Mouse (Mus musculus) hindbrain, embryonic 13.5 days (tissue): ENCODE measurements around the gene Olfr433. TPM values are rescaled to one million over a fixed set of nuclear protein-coding genes. Genes with fewer than 3 reads are reported as not detected.
"Not testable (repeated sequence)": the region's sequence is repeated elsewhere in the genome, so short reads cannot be mapped to it uniquely, and the experiment has no call there.

Source experiments
- ATAC-seq: fragments of 200-750 bp; cut with Nextera tagmentation; 2 replicates; pipeline ENCODE4 v1.8.0; 2017; ENCODE audit warnings: moderate TSS enrichment; ENCODE audit not compliant: low FRiP score
- H3K27ac ChIP-seq: fragments of 300-500 bp; sonication (generic); 2 replicates; pipeline ENCODE4 v1.5.1; 2015; ENCODE audit warnings: inconsistent platforms, mild to moderate bottlenecking, moderate library complexity
- H3K27me3 ChIP-seq: fragments of 300-500 bp; sonication (generic); 2 replicates; pipeline ENCODE4 v1.6.1; 2015; ENCODE audit warnings: mild to moderate bottlenecking, inconsistent platforms
- H3K36me3 ChIP-seq: fragments of 300-500 bp; sonication (generic); 2 replicates; pipeline ENCODE4 v1.6.1; 2015; ENCODE audit warnings: mild to moderate bottlenecking, inconsistent platforms
- H3K4me1 ChIP-seq: fragments of 300-500 bp; sonication (generic); replicated peaks from 2 replicates; pipeline ENCODE4 v1.6.1; 2015; ENCODE audit warnings: inconsistent platforms
- H3K4me2 ChIP-seq: fragments of 300-500 bp; sonication (generic); 2 replicates; pipeline ENCODE4 v1.6.1; 2015; ENCODE audit warnings: inconsistent platforms, mild to moderate bottlenecking, moderate library complexity
- H3K4me3 ChIP-seq: fragments of 300-500 bp; sonication (generic); 2 replicates; pipeline ENCODE4 v1.5.1; 2015; ENCODE audit warnings: mild to moderate bottlenecking, inconsistent platforms
- H3K9ac ChIP-seq: fragments of 300-500 bp; sonication (generic); 2 replicates; pipeline ENCODE4 v1.6.1; 2015; ENCODE audit warnings: mild to moderate bottlenecking, inconsistent platforms
- H3K9me3 ChIP-seq: fragments of 300-500 bp; sonication (generic); 2 replicates; pipeline ENCODE4 v1.6.1; 2016; ENCODE audit warnings: inconsistent platforms
- WGBS: fragments of 180-500 bp; shearing (Covaris S2); methylation state at CpG from one replicate; pipeline ENCODE4 v1.1.7; 2015; 5-methylcytosine and 5-hydroxymethylcytosine counted together
- polyA plus RNA-seq: library from polyadenylated mRNA; unstranded; fragments of >200 nt; fragmentation: Nextera tagmentation; extraction: Ambion mirVana; gene quantifications from 2 replicates; pipeline ENCODE4 v1.2.1, GENCODE M21; 2015

The Olfr433 gene
- not detected in 2 replicates for polyA plus RNA-seq

DNA sequence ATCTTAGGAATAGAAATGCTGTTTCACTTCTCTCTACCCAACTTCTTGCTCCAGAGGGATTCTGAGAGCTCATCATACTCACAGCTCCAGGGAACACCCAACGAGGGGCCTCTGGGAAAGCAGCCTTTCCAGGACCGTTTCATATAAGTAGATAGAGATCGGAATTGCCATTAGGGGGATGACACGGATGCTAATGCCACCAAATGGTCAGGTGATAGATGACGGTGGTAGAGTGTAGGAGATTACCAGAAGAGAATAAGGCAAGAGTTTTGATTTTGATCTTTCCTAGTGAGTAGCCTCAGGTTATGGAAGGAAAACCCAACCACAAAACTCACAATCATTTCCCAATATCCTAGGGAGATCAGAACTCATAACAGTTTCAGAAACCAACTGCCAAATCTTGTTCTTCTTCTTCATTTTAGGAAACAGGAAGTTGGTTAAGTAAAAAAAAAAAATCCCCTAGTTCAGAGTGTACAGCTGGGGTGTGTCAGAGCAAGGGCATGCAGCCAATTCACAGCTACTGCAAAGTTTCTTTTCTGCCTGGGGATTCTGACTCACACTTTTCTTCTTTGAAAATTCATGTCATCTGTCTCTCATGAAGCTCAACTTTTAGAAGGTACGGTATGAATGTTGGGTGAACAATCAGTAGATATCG is at the start of gene Olfr433:
Gene Olfr433 (plus strand): TSS at position 183 of the 655 bp plus-strand sequence.
- Histone ChIP-seq H3K4me3 (no peak within 1 kb of the TSS), H3K4me2 (no peak within 1 kb of the TSS), H3K27me3 (no peaks in the 10 kb centered on the region), H3K9me3 (no peaks in the 10 kb centered on the region), H3K36me3 (no peaks in the 10 kb centered on the region), H3K4me1 (no peaks in the 10 kb centered on the region), H3K9ac (no peak within 1 kb of the TSS), H3K27ac (no peak within 1 kb of the TSS)
- 85% methylated on average over 7 of the region's 7 CpGs for WGBS
- no peak for ATAC-seq

DNA sequence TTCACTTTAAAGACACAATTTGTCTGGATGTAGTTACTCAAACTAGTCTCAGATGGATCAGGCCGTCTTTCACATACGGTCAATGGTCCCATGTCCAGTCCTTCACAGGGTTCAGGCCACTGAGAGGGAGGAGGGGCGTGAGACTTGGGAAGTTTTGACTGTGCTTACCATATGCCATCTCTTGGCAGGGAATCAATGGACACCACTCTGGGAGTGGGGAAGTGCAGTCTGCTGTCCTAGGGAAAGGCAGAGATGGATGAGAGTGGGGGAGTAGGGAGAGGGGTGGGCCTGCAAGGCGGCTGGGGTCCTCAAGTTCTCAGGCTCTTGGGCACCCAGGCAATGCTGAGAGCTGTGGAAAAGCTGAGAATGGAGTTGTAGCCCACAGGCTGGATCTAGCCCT is 45.5 kb upstream of the Olfr433 start:
- no peak for ATAC-seq
- Histone ChIP-seq H3K27me3 (no peaks in the 10 kb centered on the region), H3K36me3 (no peaks in the 10 kb centered on the region), H3K9ac (no peak overlapping the region), H3K9me3 (no peaks in the 10 kb centered on the region), H3K4me1 (no peaks in the 10 kb centered on the region), H3K4me2 (no peak overlapping the region), H3K4me3 (no peak overlapping the region), H3K27ac (no peak overlapping the region)
- WGBS, result 83% methylated on average over 4 of the region's 4 CpGs

DNA sequence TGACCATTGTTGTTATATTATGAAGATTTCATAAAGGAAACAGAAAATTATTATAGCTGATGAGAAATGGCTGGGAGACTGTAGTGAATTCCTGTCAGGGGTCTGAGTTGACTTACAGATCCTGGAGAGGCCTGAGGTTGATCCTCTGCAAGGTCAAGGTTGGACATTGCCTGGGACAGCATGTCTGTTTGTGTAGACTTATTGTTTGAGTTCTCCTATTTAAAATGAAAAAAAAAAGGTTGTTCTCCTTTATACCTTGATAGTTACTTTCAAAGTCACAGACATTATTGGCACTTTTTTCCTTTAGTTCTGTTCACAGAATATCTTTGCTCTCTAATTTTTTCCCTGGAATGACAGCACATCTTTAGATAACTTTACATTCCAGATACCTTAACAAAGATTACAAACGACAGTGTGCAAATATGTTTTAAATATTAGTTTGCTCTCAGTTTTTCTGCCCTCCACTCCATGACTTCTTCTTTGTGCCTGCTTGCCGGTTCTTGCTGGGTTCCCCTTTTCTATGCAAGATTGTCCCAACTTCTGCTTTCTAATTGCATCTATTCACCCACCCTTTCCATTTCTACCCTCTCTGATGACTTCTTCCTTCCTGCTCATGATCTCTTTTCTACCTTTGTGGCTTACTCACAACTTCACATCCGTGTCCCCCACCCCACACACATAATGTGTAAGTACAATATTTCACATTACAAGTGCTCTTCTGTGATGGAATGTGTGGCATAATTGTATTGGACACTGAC is 36.0 kb upstream of the Olfr433 start:
- H3K4me1 ChIP-seq, H3K9ac ChIP-seq, H3K4me3 ChIP-seq, H3K4me2 ChIP-seq, H3K9me3 ChIP-seq, H3K27ac ChIP-seq, ATAC-seq, H3K36me3 ChIP-seq, H3K27me3 ChIP-seq: not testable (repeated sequence)
- WGBS, result 93% methylated on average over 2 of the region's 3 CpGs

DNA sequence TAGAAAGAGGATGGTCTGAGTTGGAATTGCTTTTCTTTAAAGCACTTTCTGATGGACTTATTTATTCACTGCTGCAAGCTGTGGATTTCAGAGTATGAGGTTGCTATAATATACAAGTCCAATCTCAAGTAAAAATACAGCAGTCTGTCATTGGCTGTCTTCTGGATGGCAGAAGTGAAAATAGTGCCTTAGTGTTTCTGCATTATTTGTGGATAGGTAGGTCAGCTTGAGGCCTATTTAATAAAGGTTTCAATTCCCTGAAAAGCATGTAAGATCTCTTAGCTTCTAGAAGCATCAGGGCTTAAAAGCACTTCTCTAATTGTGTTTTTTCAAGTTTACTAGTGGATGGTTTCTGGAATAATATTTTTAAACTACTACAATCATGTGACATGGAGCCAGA is 33.5 kb upstream of the Olfr433 start:
- not testable (repeated sequence) for ATAC-seq, H3K4me3 ChIP-seq, H3K4me2 ChIP-seq, H3K9ac ChIP-seq, H3K4me1 ChIP-seq, H3K27me3 ChIP-seq, H3K36me3 ChIP-seq, H3K9me3 ChIP-seq, H3K27ac ChIP-seq

DNA sequence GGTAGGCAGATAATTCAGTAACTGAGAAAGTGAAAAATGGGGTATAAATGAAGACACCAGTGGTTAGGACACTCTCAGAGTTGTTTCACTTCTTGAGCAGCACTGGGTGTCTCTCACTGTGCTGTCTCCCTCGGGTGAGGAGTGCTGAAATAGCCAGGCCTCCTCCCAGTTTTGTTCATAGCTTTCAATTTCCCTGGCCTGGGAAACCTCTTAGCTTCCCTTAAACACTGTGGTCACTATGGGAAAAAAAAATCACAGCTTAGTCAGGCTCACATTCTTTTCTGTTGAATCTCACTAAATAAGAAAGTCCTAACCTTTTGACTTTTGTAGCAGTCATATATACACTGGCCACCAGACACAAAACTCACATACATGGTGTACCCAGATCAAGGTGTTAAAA is 8.8 kb upstream of the Olfr433 start, which contains the start of gene Ifi205:
Gene Ifi205 (minus strand): TSS at position 113 of the 400 bp plus-strand sequence.
- no peaks in the 10 kb centered on the region for H3K4me1 ChIP-seq
- no peaks in the 10 kb centered on the region for H3K9me3 ChIP-seq
- ATAC-seq, result no peak
- no peak within 1 kb of the TSS for H3K27ac ChIP-seq
- no peak within 1 kb of the TSS for H3K4me3 ChIP-seq
- no peaks in the 10 kb centered on the region for H3K27me3 ChIP-seq
- H3K9ac ChIP-seq, result no peak within 1 kb of the TSS
- 70% methylated on average over 1 of the region's 1 CpGs for WGBS
- H3K36me3 ChIP-seq, result no peaks in the 10 kb centered on the region
- H3K4me2 ChIP-seq, result no peak within 1 kb of the TSS

DNA sequence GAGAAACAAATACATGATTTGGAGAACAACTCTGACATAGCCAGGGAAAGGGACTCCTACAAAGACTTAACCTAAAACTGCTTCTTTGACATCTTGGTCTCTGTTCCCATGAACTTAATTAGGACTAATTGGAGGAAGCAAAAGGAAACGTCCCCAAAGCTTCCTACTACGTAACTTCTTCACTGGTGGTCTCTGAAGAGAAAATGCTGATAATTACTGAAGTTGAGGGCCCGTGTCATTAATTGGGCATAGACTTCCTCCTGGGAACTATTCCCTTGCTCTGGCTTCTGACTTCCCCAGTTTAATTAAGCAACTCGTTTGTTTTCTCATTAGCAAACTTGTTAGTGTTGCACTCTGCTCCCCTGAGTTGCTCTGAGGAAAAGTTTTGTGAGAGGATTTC is 4.7 kb upstream of the Olfr433 start:
- no peaks in the 10 kb centered on the region for H3K9me3 ChIP-seq
- 77% methylated on average over 4 of the region's 4 CpGs for WGBS
- no peak overlapping the region for H3K4me3 ChIP-seq
- H3K9ac ChIP-seq, result no peak overlapping the region
- no peaks in the 10 kb centered on the region for H3K36me3 ChIP-seq
- no peak for ATAC-seq
- H3K4me2 ChIP-seq, result no peak overlapping the region
- H3K4me1 ChIP-seq, result no peaks in the 10 kb centered on the region
- no peaks in the 10 kb centered on the region for H3K27me3 ChIP-seq
- no peak overlapping the region for H3K27ac ChIP-seq

DNA sequence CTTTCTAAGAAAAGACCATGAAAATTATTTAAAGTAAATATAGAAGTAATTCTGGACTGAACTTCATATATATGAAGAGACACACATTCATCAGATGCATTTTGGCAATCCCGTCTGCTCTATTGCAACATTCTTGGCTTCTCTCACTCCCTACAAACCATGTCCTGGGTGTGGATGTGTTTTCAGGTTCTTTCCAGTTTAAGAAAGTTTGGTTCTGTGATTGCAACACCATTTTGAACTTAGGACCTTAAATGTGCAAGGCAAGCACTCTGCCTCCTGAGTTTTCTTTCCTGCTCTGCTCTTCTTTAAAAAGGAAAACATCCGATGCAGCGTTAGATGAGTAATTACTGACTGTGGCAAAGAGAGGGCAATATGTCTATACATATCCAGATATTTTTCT is 2.0 kb upstream of the Olfr433 start:
- 85% methylated on average over 3 of the region's 3 CpGs for WGBS
- Histone ChIP-seq H3K4me3 (no peak overlapping the region), H3K27me3 (no peaks in the 10 kb centered on the region), H3K4me2 (no peak overlapping the region), H3K36me3 (no peaks in the 10 kb centered on the region), H3K9me3 (no peaks in the 10 kb centered on the region), H3K4me1 (no peaks in the 10 kb centered on the region), H3K27ac (no peak overlapping the region), H3K9ac (no peak overlapping the region)
- no peak for ATAC-seq

DNA sequence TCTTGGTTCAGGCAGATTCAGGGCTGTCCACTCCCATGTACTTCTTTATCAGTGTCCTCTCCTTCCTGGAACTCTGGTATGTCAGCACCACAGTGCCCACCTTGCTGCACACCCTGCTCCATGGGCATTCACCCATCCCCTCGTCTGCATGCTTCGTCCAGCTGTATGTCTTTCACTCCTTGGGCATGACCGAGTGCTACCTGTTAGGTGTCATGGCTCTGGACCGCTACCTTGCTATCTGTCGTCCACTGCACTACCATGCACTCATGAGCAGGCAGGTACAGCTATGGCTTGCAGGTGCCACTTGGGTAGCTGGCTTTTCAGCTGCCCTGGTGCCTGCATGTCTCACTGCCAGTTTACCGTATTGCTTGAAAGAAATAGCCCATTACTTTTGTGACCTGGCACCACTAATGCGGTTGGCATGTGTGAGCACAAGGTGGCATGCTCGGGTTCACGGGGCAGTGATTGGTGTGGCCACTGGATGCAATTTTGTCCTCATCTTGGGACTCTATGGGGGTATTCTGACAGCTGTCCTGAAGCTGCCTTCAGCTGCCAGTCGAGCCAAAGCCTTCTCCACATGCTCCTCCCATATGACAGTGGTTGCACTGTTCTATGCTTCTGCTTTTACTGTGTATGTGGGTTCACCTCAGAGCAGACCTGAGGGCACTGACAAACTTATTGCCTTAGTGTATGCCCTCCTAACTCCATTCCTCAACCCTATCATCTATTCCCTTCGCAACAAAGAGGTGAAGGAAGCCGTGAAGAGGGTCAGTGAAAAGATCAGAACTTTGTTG is 1.8 kb downstream of the Olfr433 start:
- H3K27me3 ChIP-seq, H3K9me3 ChIP-seq, H3K36me3 ChIP-seq, H3K4me3 ChIP-seq, H3K27ac ChIP-seq, H3K4me2 ChIP-seq, H3K4me1 ChIP-seq, ATAC-seq, H3K9ac ChIP-seq: not testable (repeated sequence)
- 91% methylated on average over 12 of the region's 12 CpGs for WGBS

DNA sequence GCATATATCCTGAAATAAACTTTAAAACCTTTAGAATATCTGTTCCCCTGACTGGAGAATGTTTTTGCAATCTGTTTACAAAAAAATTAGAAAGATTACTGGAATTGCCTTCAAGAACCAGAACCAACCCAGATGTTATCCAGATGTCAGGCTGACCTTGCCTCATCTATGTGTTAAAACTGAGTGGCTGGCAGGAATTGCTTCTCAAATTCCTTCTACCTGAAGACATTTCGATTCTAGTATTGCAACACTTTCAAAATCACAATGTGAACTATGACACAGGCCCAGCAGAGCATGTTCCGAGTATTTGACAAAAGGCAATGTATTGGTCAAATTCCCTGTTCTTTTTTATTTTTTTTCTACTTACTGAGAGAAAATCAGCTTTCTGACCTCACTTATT is 3.9 kb downstream of the Olfr433 start:
- H3K9me3 ChIP-seq, result no peaks in the 10 kb centered on the region
- H3K9ac ChIP-seq, result no peak overlapping the region
- ATAC-seq, result no peak
- H3K4me1 ChIP-seq, result no peaks in the 10 kb centered on the region
- no peak overlapping the region for H3K4me3 ChIP-seq
- no peaks in the 10 kb centered on the region for H3K36me3 ChIP-seq
- no peaks in the 10 kb centered on the region for H3K27me3 ChIP-seq
- H3K4me2 ChIP-seq, result no peak overlapping the region
- 86% methylated on average over 2 of the region's 2 CpGs for WGBS
- H3K27ac ChIP-seq, result no peak overlapping the region

DNA sequence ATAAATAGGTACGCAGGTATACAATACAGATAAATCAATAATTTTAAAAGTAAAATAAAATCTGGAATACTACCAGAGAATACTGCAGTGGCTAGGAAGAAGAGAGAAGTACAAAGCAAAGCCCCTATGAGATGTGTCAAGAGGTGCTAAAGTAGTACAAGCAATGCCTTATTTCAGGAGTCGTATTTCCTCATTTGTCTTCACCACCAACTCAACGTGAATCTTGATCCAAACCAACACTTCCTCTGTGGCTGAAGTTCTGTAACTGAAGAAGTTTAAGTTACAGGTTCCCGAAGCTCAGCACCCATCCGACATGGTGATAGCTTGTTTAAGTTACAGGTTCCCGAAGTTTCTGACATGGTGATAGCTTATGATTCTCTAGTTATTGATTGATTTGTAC is 7.7 kb downstream of the Olfr433 start:
- not testable (repeated sequence) for H3K4me3 ChIP-seq, H3K36me3 ChIP-seq, H3K4me1 ChIP-seq, H3K9me3 ChIP-seq, H3K27ac ChIP-seq, H3K4me2 ChIP-seq, H3K27me3 ChIP-seq, ATAC-seq, H3K9ac ChIP-seq
- WGBS, result 90% methylated on average over 6 of the region's 6 CpGs

DNA sequence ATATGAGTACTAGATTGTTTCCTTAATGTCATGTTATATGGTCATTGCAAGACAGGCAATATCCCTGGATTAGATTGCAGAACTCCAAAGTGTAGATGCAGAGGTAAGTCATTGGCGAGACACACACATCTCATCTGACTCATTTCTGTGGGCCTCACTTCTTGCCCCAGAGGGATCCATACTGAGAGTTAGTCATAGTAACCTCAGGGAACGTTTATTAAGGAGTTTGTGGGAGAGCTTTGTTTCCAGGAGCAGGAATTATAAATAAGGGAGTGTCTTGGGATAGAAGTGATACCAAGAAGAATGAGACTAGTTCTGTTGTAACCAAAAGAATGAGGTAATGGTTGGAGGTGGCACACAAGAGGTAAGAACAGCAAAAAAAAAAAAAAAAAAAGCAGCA is 8.4 kb downstream of the Olfr433 start, which contains the start of gene Olfr432:
Gene Olfr432 (plus strand): TSS at position 313 of the 400 bp plus-strand sequence.
- no peaks in the 10 kb centered on the region for H3K27me3 ChIP-seq
- H3K9ac ChIP-seq, result no peak within 1 kb of the TSS
- no peaks in the 10 kb centered on the region for H3K9me3 ChIP-seq
- WGBS, result 75% methylated on average over 2 of the region's 2 CpGs
- ATAC-seq, result no peak
- no peak within 1 kb of the TSS for H3K4me3 ChIP-seq
- H3K27ac ChIP-seq, result no peak within 1 kb of the TSS
- no peaks in the 10 kb centered on the region for H3K36me3 ChIP-seq
- no peak within 1 kb of the TSS for H3K4me2 ChIP-seq
- H3K4me1 ChIP-seq, result no peaks in the 10 kb centered on the region

DNA sequence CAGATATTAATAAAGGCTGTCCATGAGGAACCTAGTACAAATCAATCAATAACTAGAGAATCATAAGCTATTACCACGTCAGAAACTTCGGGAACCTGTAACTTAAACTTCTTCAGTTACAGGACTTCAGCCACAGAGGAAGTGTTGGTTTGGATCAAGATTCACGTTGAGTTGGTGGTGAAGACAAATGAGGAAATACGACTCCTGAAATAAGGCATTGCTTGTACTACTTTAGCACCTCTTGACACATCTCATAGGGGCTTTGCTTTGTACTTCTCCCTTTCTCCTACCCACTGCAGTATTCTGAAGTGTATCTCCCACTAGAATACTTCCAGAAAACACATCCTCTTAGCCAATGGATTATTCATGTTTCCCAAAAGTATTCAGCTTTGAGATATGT is 8.9 kb downstream of the Olfr433 start:
- H3K27me3 ChIP-seq, ATAC-seq, H3K9me3 ChIP-seq, H3K9ac ChIP-seq, H3K27ac ChIP-seq, H3K4me2 ChIP-seq, H3K4me3 ChIP-seq, H3K4me1 ChIP-seq, H3K36me3 ChIP-seq: not testable (repeated sequence)
- WGBS, result 78% methylated on average over 4 of the region's 4 CpGs
